Mouse (Mus musculus): ENCODE measurements at regions not wholly inside any gene's neighbourhood (a gene's known extent, or its start where the extent isn't known, plus 50 kb on each side); places are given as distances from the start of the nearest gene placed in this dataset.

DNA sequence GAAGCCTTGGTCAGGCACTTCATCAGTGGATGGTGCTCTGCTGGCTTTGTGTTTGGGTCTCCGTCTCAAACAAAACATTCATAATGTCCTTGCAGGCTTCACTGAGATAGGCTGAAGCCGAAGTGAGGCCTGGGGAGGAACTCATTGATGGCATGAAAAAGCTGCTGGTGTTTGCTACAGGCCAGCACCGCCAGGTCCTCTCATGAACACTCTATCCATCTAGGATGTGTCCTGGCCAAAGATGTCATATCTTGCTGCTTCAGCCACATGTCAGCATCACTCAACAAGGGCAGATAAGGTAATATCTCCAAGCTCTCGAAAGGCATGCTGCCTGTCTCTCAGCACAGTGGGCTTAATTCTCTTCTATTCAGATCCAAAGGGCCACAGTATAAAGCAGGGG lies 69.1 kb upstream of the Tenm3 start:
- no peak for TF ChIP-seq CTCF (conservative IDR thresholded peaks at IDR 0.05)
- H3K4me3 ChIP-seq: no peak overlapping the region
- H3K27ac ChIP-seq: no peak overlapping the region

DNA sequence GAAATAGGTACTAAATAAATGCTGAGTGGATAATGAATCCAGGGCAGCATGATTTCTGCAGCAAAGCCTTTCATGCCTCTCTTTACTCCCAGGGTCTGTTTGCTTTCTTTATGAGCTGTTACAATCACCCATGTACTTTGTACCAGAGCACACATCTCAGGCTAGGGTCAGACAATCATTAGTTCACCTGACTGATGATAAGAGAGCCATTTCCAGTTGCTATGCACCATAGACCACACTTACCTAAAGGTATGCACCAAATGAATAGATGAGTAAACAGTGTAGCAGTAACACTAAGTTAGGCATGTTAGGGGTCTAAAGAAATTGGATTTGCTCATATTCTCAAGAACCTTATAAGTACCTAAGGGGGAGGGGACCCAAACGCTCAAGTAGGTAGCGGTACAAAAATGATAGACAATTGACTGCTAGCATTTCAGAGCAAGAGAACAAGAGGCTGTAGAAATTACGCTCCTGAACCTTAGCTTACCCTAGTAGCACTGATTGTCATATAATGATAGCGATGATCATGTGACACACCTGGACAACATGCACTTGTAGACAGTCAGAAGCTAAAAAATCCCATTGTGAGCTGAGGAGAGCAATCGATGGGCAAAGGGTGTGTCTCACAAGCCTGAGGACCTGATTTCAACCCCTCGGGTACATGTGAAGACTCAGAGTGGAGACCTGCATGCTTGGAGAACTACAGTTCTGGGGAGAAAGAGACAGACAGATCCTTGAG lies 58.1 kb upstream of the Tenm3 start:
- TF ChIP-seq CTCF (conservative IDR thresholded peaks at IDR 0.05): no peak
- Histone ChIP-seq H3K4me3 (no peak overlapping the region), H3K27ac (no peak overlapping the region)
- DNase-seq (ENCODE audit: low spot score in 2 of 2): no peak

More for the DNA sequence above, 69.1 kb upstream of the Tenm3 start:
- DNase-seq (ENCODE audit: low spot score in 2 of 2): no peak

DNA sequence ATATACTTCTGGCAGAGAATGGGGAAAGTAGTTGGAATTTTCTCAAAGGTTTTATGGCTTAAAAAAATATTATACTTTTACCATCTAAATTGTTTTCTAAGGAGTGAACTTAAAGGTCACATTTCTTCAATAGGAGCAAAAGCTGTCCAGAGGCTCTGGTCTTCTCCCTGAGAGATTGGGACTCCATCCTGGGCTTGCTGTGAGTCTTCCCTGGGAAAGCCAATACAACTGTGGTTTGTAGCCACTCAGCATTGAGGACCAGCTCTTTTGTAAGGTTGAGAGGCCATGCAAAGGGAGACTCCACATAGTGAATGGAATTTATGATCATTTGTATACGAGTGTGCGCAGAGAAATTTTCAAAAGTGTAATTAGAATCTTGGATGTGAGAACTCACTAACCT lies 52.9 kb upstream of the Tenm3 start:
- no peak for TF ChIP-seq CTCF (conservative IDR thresholded peaks at IDR 0.05)
- no peak for DNase-seq (ENCODE audit: low spot score in 2 of 2)
- Histone ChIP-seq H3K27ac (no peak overlapping the region), H3K4me3 (no peak overlapping the region)

DNA sequence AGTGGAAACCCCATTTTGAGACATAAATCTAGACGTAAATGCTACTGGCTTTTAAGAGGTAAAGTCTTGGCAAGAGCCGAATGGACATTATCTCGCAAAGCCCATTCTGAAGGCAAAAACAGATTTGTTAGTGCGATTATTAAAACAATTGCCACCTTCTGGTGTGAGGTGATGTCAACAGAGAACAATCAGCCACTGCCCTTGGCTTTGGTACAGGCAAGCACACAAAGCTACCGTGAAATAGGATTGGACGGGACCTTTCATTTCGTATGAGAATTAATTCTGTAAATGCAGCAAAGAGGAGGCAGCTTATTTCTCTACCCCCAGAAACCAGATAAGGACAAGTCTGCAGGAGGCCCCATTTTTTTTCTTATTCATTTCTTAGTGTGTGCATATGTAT lies 52.5 kb upstream of the Tenm3 start:
- no peak for DNase-seq (ENCODE audit: low spot score in 2 of 2)
- Histone ChIP-seq H3K4me3 (no peak overlapping the region), H3K27ac (no peak overlapping the region)
- TF ChIP-seq CTCF (conservative IDR thresholded peaks at IDR 0.05): no peak

DNA sequence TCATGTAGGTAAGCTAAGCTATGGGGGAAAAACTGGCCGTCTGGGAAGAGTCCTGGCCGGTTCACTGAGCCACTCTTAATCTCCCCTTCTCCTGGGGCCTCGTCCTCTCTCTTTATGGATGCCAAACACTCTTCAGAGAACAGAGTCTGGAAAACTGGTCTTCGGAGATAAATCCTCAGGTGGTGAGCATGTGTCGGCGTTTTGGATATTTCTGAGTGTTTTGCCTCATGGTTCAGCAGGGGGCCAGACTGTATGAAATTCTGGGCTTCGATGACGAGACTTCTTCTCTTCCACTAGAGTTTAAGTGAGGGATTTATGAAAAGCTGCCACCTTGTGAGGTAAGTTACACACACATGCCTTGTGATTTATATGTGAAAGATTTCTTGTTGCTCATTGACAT lies 51.8 kb upstream of the Tenm3 start:
- no peak for DNase-seq (ENCODE audit: low spot score in 2 of 2)
- H3K4me3 ChIP-seq: no peak overlapping the region
- TF ChIP-seq CTCF (conservative IDR thresholded peaks at IDR 0.05): no peak
- H3K27ac ChIP-seq: no peak overlapping the region
